Mouse (Mus musculus) heart, embryonic 10.5 days (tissue): ENCODE results near the gene Eef1g. TPM values are rescaled to one million over a fixed set of nuclear protein-coding genes. Genes with fewer than 3 reads are reported as not detected.

ENCODE experiments used
- DNase-seq: peaks from one replicate; pipeline ENCODE4 v3.0.0-alpha.2; 2017; ENCODE audit warnings: low spot score
- H3K27ac ChIP-seq: fragments of 300-500 bp; sonication (generic); 2 replicates; pipeline ENCODE4 v1.5.1; 2016; ENCODE audit warnings: mild to moderate bottlenecking
- H3K27me3 ChIP-seq: fragments of 300-500 bp; sonication (generic); 2 replicates; pipeline ENCODE4 v1.6.1; 2016; ENCODE audit warnings: mild to moderate bottlenecking; ENCODE audit not compliant: poor library complexity, insufficient read depth, severe bottlenecking
- H3K36me3 ChIP-seq: fragments of 300-500 bp; sonication (generic); 2 replicates; pipeline ENCODE4 v1.6.1; 2016; ENCODE audit warnings: mild to moderate bottlenecking, moderate library complexity
- H3K4me1 ChIP-seq: fragments of 300-500 bp; sonication (generic); 2 replicates; pipeline ENCODE4 v1.6.1; 2016; ENCODE audit warnings: mild to moderate bottlenecking
- H3K4me3 ChIP-seq: fragments of 300-500 bp; sonication (generic); 2 replicates; pipeline ENCODE4 v1.5.1; 2016; ENCODE audit warnings: mild to moderate bottlenecking, moderate library complexity
- H3K9me3 ChIP-seq: fragments of 300-500 bp; sonication (generic); 2 replicates; pipeline ENCODE4 v1.6.1; 2016; ENCODE audit warnings: mild to moderate bottlenecking, moderate library complexity
- WGBS: fragments of 180-500 bp; shearing (Covaris S2); methylation state at CpG from one replicate; pipeline ENCODE4 v1.1.7; 2016; 5-methylcytosine and 5-hydroxymethylcytosine counted together
- polyA plus RNA-seq: library from polyadenylated mRNA; unstranded; fragments of >200 nt; fragmentation: Nextera tagmentation; extraction: Ambion mirVana; gene quantifications from 2 replicates; pipeline ENCODE4 v1.2.1, GENCODE M21; 2016

Gene Eef1g
- polyA plus RNA-seq, 1 experiment from 2014 or later: 459 TPM

- Histone ChIP-seq H3K4me3 (no peak overlapping the region), H3K27ac (peak overlapping the region; percentile 59; the same call in 1 of the 2 replicates), H3K9me3 (no peaks in the 10 kb centered on the region), H3K36me3 (peaks cover 13% of the 10 kb centered on the region), H3K4me1 (peaks cover 33% of the 10 kb centered on the region), H3K27me3 (no peaks in the 10 kb centered on the region)
- 51% methylated on average over 11 of the region's 11 CpGs for WGBS
- no peak for DNase-seq
Observed at GRCm38 (mm10) chr19:9023021-9023778, 56.4 kb downstream of the Eef1g start.

- DNase-seq: no peak
- peaks cover 38% of the 10 kb centered on the region for H3K4me1 ChIP-seq
- WGBS: 83% methylated on average over 5 of the region's 5 CpGs
Observed at GRCm38 (mm10) chr19:9025562-9026257, 58.9 kb downstream of the Eef1g start.

GRCm38 (mm10) chr19:9026634-9027033 is 59.8 kb downstream of the Eef1g start:
- DNase-seq: no peak
- WGBS: 90% methylated on average over 4 of the region's 4 CpGs
- no peaks in the 10 kb centered on the region for H3K9me3 ChIP-seq
- H3K27ac ChIP-seq: peak overlapping the region; percentile 62
- peaks cover 42% of the 10 kb centered on the region for H3K4me1 ChIP-seq
- H3K27me3 ChIP-seq: no peaks in the 10 kb centered on the region
- no peaks in the 10 kb centered on the region for H3K36me3 ChIP-seq
- H3K4me3 ChIP-seq: no peak overlapping the region

More at GRCm38 (mm10) chr19:9025562-9026257, 58.9 kb downstream of the Eef1g start:
- peaks cover 1% of the 10 kb centered on the region; the same call in 1 of the 2 replicates for H3K36me3 ChIP-seq
- no peak overlapping the region for H3K4me3 ChIP-seq
- no peak overlapping the region for H3K27ac ChIP-seq
- no peaks in the 10 kb centered on the region for H3K9me3 ChIP-seq
- H3K27me3 ChIP-seq: no peaks in the 10 kb centered on the region

GRCm38 (mm10) chr19:9027795-9028194 is 61.0 kb downstream of the Eef1g start:
- Histone ChIP-seq H3K9me3 (no peaks in the 10 kb centered on the region), H3K4me3 (no peak overlapping the region), H3K4me1 (peaks cover 50% of the 10 kb centered on the region), H3K36me3 (no peaks in the 10 kb centered on the region), H3K27me3 (no peaks in the 10 kb centered on the region), H3K27ac (peak overlapping the region; percentile 62)
- 12% methylated on average over 5 of the region's 5 CpGs for WGBS
- peak; percentile 82 for DNase-seq

Other genes starting within 250 kb of the Eef1g start
- gene Slc3a2, start 243.7 kb upstream of the Eef1g start, polyA plus RNA-seq: 91.8 and 104 TPM in 2 replicates
- 76.6 and 101 TPM in 2 replicates for gene Wdr74, start 231.2 kb upstream of the Eef1g start, polyA plus RNA-seq
- gene 1700092M07Rik, start 226.3 kb upstream of the Eef1g start, polyA plus RNA-seq: 1.6 and 2.1 TPM in 2 replicates
- gene Stx5a, start 225.6 kb upstream of the Eef1g start, polyA plus RNA-seq: 83.1 and 91.1 TPM in 2 replicates
- gene Nxf1, start 210.0 kb upstream of the Eef1g start, polyA plus RNA-seq: 156 and 193 TPM in 2 replicates
- gene Tmem223, start 196.0 kb upstream of the Eef1g start, polyA plus RNA-seq: 134 and 136 TPM in 2 replicates
- 57.4 and 60.0 TPM in 2 replicates for gene Tmem179b, start 192.6 kb upstream of the Eef1g start, polyA plus RNA-seq
- 29.7 and 36.1 TPM in 2 replicates for gene Taf6l, start 180.6 kb upstream of the Eef1g start, polyA plus RNA-seq
- 159 and 172 TPM in 2 replicates for gene Polr2g, start 168.5 kb upstream of the Eef1g start, polyA plus RNA-seq
- 5.4 and 5.9 TPM in 2 replicates for gene Zbtb3, start 164.5 kb upstream of the Eef1g start, polyA plus RNA-seq
- gene Ttc9c, start 147.7 kb upstream of the Eef1g start, polyA plus RNA-seq: 43.2 and 51.3 TPM in 2 replicates
- gene Hnrnpul2, start 147.0 kb upstream of the Eef1g start, polyA plus RNA-seq: 2.8 and 4.6 TPM in 2 replicates
- not detected in 2 replicates for gene AC129217.1, start 137.3 kb upstream of the Eef1g start, polyA plus RNA-seq
- gene Bscl2, start 129.6 kb upstream of the Eef1g start, polyA plus RNA-seq: 46.2 and 51.1 TPM in 2 replicates
- gene Gng3, start 127.8 kb upstream of the Eef1g start, polyA plus RNA-seq: 2.6 and 4.7 TPM in 2 replicates
- gene Lrrn4cl, start 116.3 kb upstream of the Eef1g start, polyA plus RNA-seq: 0.36 and 0.51 TPM in 2 replicates
- gene Ubxn1, start 95.5 kb upstream of the Eef1g start, polyA plus RNA-seq: 156 and 193 TPM in 2 replicates
- gene Uqcc3, start 86.1 kb upstream of the Eef1g start, polyA plus RNA-seq: 58.9 and 59.4 TPM in 2 replicates
- 68.9 and 88.7 TPM in 2 replicates for gene Lbhd1, start 83.3 kb upstream of the Eef1g start, polyA plus RNA-seq
- not detected in 2 replicates for gene Gm49403, start 83.1 kb upstream of the Eef1g start, polyA plus RNA-seq
- 106 and 140 TPM in 2 replicates for gene 1810009A15Rik, start 78.2 kb upstream of the Eef1g start, polyA plus RNA-seq
- not detected in 2 replicates for gene Gm49416, start 78.1 kb upstream of the Eef1g start, polyA plus RNA-seq
- 35.8 and 39.0 TPM in 2 replicates for gene Ints5, start 74.0 kb upstream of the Eef1g start, polyA plus RNA-seq
- 91.4 and 103 TPM in 2 replicates for gene Ganab, start 69.0 kb upstream of the Eef1g start, polyA plus RNA-seq
- 52.0 and 57.9 TPM in 2 replicates for gene B3gat3, start 46.7 kb upstream of the Eef1g start, polyA plus RNA-seq
- gene Rom1, start 37.7 kb upstream of the Eef1g start, polyA plus RNA-seq: 3.2 and 5.2 TPM in 2 replicates
- gene Eml3, start 37.5 kb upstream of the Eef1g start, polyA plus RNA-seq: 17.4 and 24.4 TPM in 2 replicates
- 113 and 140 TPM in 2 replicates for gene Mta2, start 25.2 kb upstream of the Eef1g start, polyA plus RNA-seq
- 25.7 and 32.8 TPM in 2 replicates for gene Tut1, start 13.2 kb upstream of the Eef1g start, polyA plus RNA-seq
- gene Ahnak, start 22.2 kb downstream of the Eef1g start, polyA plus RNA-seq: 15.1 and 19.4 TPM in 2 replicates
- gene Scgb1a1, start 120.9 kb downstream of the Eef1g start, polyA plus RNA-seq: not detected in 2 replicates
- gene Asrgl1, start 168.6 kb downstream of the Eef1g start, polyA plus RNA-seq: 11.7 and 14.4 TPM in 2 replicates